In the genomic region with DNA sequence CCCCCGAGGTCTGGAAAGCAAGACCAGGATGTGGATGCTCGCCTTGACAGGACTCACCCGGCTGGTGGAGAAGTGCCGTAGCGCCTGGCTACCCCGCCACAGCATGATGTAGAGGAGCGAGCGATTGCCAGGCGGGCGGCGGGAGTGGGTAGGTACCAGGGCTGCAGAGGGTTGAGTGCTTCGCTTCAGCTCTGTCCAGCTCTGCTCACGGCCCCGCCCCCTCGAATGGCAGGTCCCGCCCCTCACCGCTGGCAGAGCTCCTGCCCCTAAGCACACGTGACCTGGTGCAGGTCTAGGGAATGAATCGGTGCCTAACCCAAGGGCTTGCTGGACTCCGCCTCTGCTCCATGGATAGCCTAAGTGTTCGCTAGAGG, we compare ENCODE assay signal across 8 mouse cellular contexts. TPM values are rescaled to one million over a fixed set of nuclear protein-coding genes. Genes with fewer than 3 reads are reported as not detected.
A peak's percentile ranks its signal among the peaks of the same experiment; 100 is the strongest.
DNase-seq lines count a peak whose midpoint lies in the region; ATAC-seq and TF ChIP-seq lines count a peak whose summit lies in the region.

TSS of gene Aldh1l2 (minus strand) at position 231 of the 374 bp plus-strand sequence.

- no peaks in the 10 kb centered on the region for H3K9me3 ChIP-seq in MEL (replicated peaks; ENCODE audit: insufficient read depth, low read length)
- no peaks in the 10 kb centered on the region for H3K9me3 ChIP-seq in forebrain, embryonic 16.5 days (ENCODE audit: control insufficient read depth, low read length)
- no peaks in the 10 kb centered on the region for H3K9me3 ChIP-seq in lung, embryonic 14.5 days (ENCODE audit: low read depth, low read length)

- peak within 1 kb of the TSS; percentile 6; the same call in 1 of the 2 replicates for H3K27ac ChIP-seq in MEL (ENCODE audit: control insufficient read depth, low read depth, low read length)
- H3K27ac ChIP-seq in cerebellum, adult 2 months (ENCODE audit: insufficient read depth, low read length) = peak within 1 kb of the TSS; percentile 11; the same call in 1 of the 2 replicates
- H3K27ac ChIP-seq in forebrain, embryonic 16.5 days (ENCODE audit: low read length) = peak within 1 kb of the TSS; percentile 54
- no peak within 1 kb of the TSS for H3K27ac ChIP-seq in lung, embryonic 14.5 days (ENCODE audit: low read depth)

- peak; percentile 96 for ATAC-seq in forebrain, embryonic 16.5 days
- ATAC-seq in lung, embryonic 14.5 days (ENCODE audit: insufficient read depth) = peak; percentile 93

- TF ChIP-seq POLR2A in MEL (IDR thresholded peaks at IDR 0.05; ENCODE audit: control insufficient read depth in 1 of 2, insufficient read depth in 1 of 2, low read depth in 1 of 2, low read length in 2 of 2, poor library complexity in 1 of 2) = no peak; a peak in 1 of 4 replicates
- TF ChIP-seq POLR2A in cerebellum, adult 2 months (IDR thresholded peaks at IDR 0.05; ENCODE audit: borderline replicate concordance, insufficient read depth, low read length) = no peak

- peaks cover 0 to 9% of the 10 kb centered on the region in 2 experiments; a peak in 2 of 4 replicates for H3K36me3 ChIP-seq in MEL (ENCODE audit: control insufficient read depth in 1 of 2, insufficient read depth in 2 of 2, low read length in 2 of 2)
- H3K36me3 ChIP-seq in forebrain, embryonic 16.5 days (ENCODE audit: control insufficient read depth, insufficient read depth) = no peaks in the 10 kb centered on the region
- H3K36me3 ChIP-seq in lung, embryonic 14.5 days (ENCODE audit: insufficient read depth) = no peaks in the 10 kb centered on the region

- no peaks in the 10 kb centered on the region for H3K79me2 ChIP-seq in MEL (ENCODE audit: control insufficient read depth, insufficient read depth, low read length, poor library complexity)

- peak within 1 kb of the TSS; percentile 57 for H3K4me2 ChIP-seq in forebrain, embryonic 16.5 days (ENCODE audit: low read length)
- H3K4me2 ChIP-seq in lung, embryonic 14.5 days = peak within 1 kb of the TSS; percentile 94

- peaks cover 2 to 14% of the 10 kb centered on the region in 2 experiments; a peak in 3 of 4 replicates for H3K4me1 ChIP-seq in MEL (ENCODE audit: control insufficient read depth in 1 of 2, insufficient read depth in 2 of 2, low read length in 2 of 2)
- H3K4me1 ChIP-seq in cerebellum, adult 2 months (ENCODE audit: control insufficient read depth, insufficient read depth, low read length) = no peaks in the 10 kb centered on the region
- peaks cover 6% of the 10 kb centered on the region for H3K4me1 ChIP-seq in forebrain, embryonic 16.5 days (replicated peaks; ENCODE audit: control insufficient read depth, insufficient read depth, low read length)
- H3K4me1 ChIP-seq in lung, embryonic 14.5 days (ENCODE audit: insufficient read depth) = no peaks in the 10 kb centered on the region

- no peak for TF ChIP-seq CTCF in MEL (IDR thresholded peaks at IDR 0.05 in 2 of 3, conservative IDR thresholded peaks at IDR 0.05 in 1 of 3; ENCODE audit: control insufficient read depth in 1 of 3, insufficient read depth in 1 of 3, low read depth in 2 of 3, low read length in 3 of 3, poor library complexity in 1 of 3, severe bottlenecking in 1 of 3)
- no peak for TF ChIP-seq CTCF in cerebellum, adult 2 months (IDR thresholded peaks at IDR 0.05; ENCODE audit: borderline replicate concordance, insufficient read depth, low read depth, low read length)
- TF ChIP-seq CTCF in lung, embryonic 14.5 days (IDR thresholded peaks at IDR 0.05; ENCODE audit: low read depth) = no peak

- DNase-seq in MEL (ENCODE audit: low read depth, low spot score) = peak; percentile 84
- DNase-seq in cerebellum, adult 2 months = peak; percentile 81 to 86
- DNase-seq in heart, postnatal 36 days = peak; percentile 68 to 71
- peak; percentile 15 to 42 for DNase-seq in layer of hippocampus, adult 18-20 months (ENCODE audit: low spot score in 2 of 2)
- DNase-seq in lung, embryonic 14.5 days = peak; percentile 80
- peak; percentile 61 for DNase-seq in ovary, adult 18-20 months (ENCODE audit: low spot score)
- peak; percentile 7 to 21 for DNase-seq in thymus, postnatal 10 days (ENCODE audit: low spot score in 2 of 2)

- TF ChIP-seq EP300 in MEL (IDR thresholded peaks at IDR 0.05; ENCODE audit: low read depth in 1 of 2, low read length in 2 of 2) = no peak

- no peak for TF ChIP-seq RAD21 in MEL (IDR thresholded peaks at IDR 0.05; ENCODE audit: low read depth, low read length)

- no peaks in the 10 kb centered on the region for H3K27me3 ChIP-seq in MEL (ENCODE audit: control insufficient read depth in 1 of 2, insufficient read depth in 2 of 2, low read length in 2 of 2)
- no peaks in the 10 kb centered on the region for H3K27me3 ChIP-seq in cerebellum, adult 2 months (ENCODE audit: control insufficient read depth, insufficient read depth, low read length)
- no peaks in the 10 kb centered on the region for H3K27me3 ChIP-seq in forebrain, embryonic 16.5 days (replicated peaks; ENCODE audit: control insufficient read depth, insufficient read depth, low read length)
- H3K27me3 ChIP-seq in lung, embryonic 14.5 days (ENCODE audit: insufficient read depth, low read length) = no peaks in the 10 kb centered on the region

- under 1% methylated on average over 21 of the region's 21 CpGs for WGBS in cerebellum, adult 2 months
- WGBS in forebrain, embryonic 16.5 days = 2% methylated on average over 19 of the region's 21 CpGs
- whole genome bisulfite sequencing in lung, embryonic 14.5 days = under 1% methylated on average over 21 of the region's 21 CpGs

- peak within 1 kb of the TSS; percentile 71 to 90 for H3K4me3 ChIP-seq in MEL (ENCODE audit: control insufficient read depth in 1 of 2, insufficient read depth in 1 of 2, low read depth in 2 of 2, low read length in 2 of 2)
- H3K4me3 ChIP-seq in cerebellum, adult 2 months (replicated peaks; ENCODE audit: insufficient read depth, low read depth, low read length) = peak within 1 kb of the TSS; percentile 84
- peak within 1 kb of the TSS; percentile 55 for H3K4me3 ChIP-seq in forebrain, embryonic 16.5 days (replicated peaks; ENCODE audit: low read length)
- H3K4me3 ChIP-seq in lung, embryonic 14.5 days (ENCODE audit: low read depth, low read length) = peak within 1 kb of the TSS; percentile 43

- intact Hi-C loops in heart, postnatal 36 days (cut with DNase I) = no loop called here

- peak within 1 kb of the TSS; percentile 69 for H3K9ac ChIP-seq in MEL (ENCODE audit: control insufficient read depth, low read depth, low read length, poor library complexity, severe bottlenecking)
- H3K9ac ChIP-seq in forebrain, embryonic 16.5 days (replicated peaks; ENCODE audit: low read depth, low read length) = peak within 1 kb of the TSS; percentile 76
- H3K9ac ChIP-seq in lung, embryonic 14.5 days = peak within 1 kb of the TSS; percentile 47

TF ChIP-seq in MEL, 35 proteins besides CTCF, POLR2A, EP300 and RAD21:
- TF ChIP-seq USF2 (IDR thresholded peaks at IDR 0.05; ENCODE audit: borderline replicate concordance in 1 of 2, insufficient read depth in 1 of 2, low read depth in 1 of 2, low read length in 2 of 2) (peak; percentile 27 to 82; a peak in 3 of 4 replicates), BHLHE40 (IDR thresholded peaks at IDR 0.05; ENCODE audit: borderline replicate concordance, low read depth, low read length) (peak; percentile 54; the same call in 1 of the 2 replicates), HCFC1 (IDR thresholded peaks at IDR 0.05; ENCODE audit: low read depth, low read length) (no peak), MEF2A (IDR thresholded peaks at IDR 0.05; ENCODE audit: extremely low read depth, insufficient replicate concordance, low read depth, low read length, poor library complexity, severe bottlenecking) (no peak), CHD2 (IDR thresholded peaks at IDR 0.05; ENCODE audit: low read length) (no peak), TBP (IDR thresholded peaks at IDR 0.05; ENCODE audit: low read depth, low read length) (no peak), ELF1 (IDR thresholded peaks at IDR 0.05; ENCODE audit: low read depth, low read length) (no peak), USF1 (IDR thresholded peaks at IDR 0.05; ENCODE audit: low read depth, low read length) (peak; percentile 97), ETS1 (IDR thresholded peaks at IDR 0.05; ENCODE audit: low read depth, low read length) (no peak), MXI1 (IDR thresholded peaks at IDR 0.05; ENCODE audit: low read depth, low read length) (peak; percentile 55), MAZ (IDR thresholded peaks at IDR 0.05; ENCODE audit: low read depth, low read length) (peak; percentile 65; the same call in 1 of the 2 replicates), UBTF (IDR thresholded peaks at IDR 0.05; ENCODE audit: borderline replicate concordance, insufficient read depth, low read depth, low read length) (no peak), NRF1 (IDR thresholded peaks at IDR 0.05; ENCODE audit: insufficient read depth, low read depth, low read length, poor library complexity, severe bottlenecking) (no peak), MYC (IDR thresholded peaks at IDR 0.05; ENCODE audit: low read depth, low read length) (no peak), E2F4 (IDR thresholded peaks at IDR 0.05; ENCODE audit: borderline replicate concordance, low read depth, low read length) (no peak), ZKSCAN1 (IDR thresholded peaks at IDR 0.05; ENCODE audit: low read depth, low read length) (no peak), ZNF384 (IDR thresholded peaks at IDR 0.05; ENCODE audit: low read depth, low read length) (no peak), TAL1 (IDR thresholded peaks at IDR 0.05; ENCODE audit: low read length) (no peak), SIN3A (IDR thresholded peaks at IDR 0.05; ENCODE audit: low read length) (no peak), KAT2A (conservative IDR thresholded peaks at IDR 0.05; ENCODE audit: low read depth, low read length) (no peak), MAX (IDR thresholded peaks at IDR 0.05; ENCODE audit: low read length) (peak; percentile 83), SMC3 (IDR thresholded peaks at IDR 0.05; ENCODE audit: low read depth, low read length) (no peak), POLR2AphosphoS5 (IDR thresholded peaks at IDR 0.05; ENCODE audit: borderline replicate concordance, low read depth, low read length) (no peak), NELFE (IDR thresholded peaks at IDR 0.05; ENCODE audit: low read depth, low read length) (no peak), ZC3H11A (IDR thresholded peaks at IDR 0.05; ENCODE audit: low read depth, low read length) (no peak)

RNA-seq across cellular contexts. Expression of gene Aldh1l2, which starts in this region (rescaled TPM):
- 1.0 and 4.8 TPM in 2 replicates for total RNA-seq in MEL (2012; rRNA removed)
- polyA plus RNA-seq in MEL (2012; ENCODE audit: insufficient read depth in 1 of 2, insufficient read length in 2 of 2, low read depth in 1 of 2, low replicate concordance in 2 of 2, missing spikeins in 1 of 2) = 10 to 100 TPM in 1 of 2 experiments, 1 to 10 TPM in 1; 6.7 to 24.0 TPM
- 8.9 and 9.1 TPM in 2 replicates for polyA plus RNA-seq in cerebellum, adult 2 months (2012; rRNA removed)
- polyA plus RNA-seq in forebrain, embryonic 16.5 days (2015; fragmentation: Nextera tagmentation; extraction: Ambion mirVana) = 23.7 and 23.9 TPM in 2 replicates
- total RNA-seq in heart, postnatal 36 days (2021) = 10 to 100 TPM; 14.1 to 14.2 TPM
- total RNA-seq in layer of hippocampus, adult 18-20 months (2021) = 1 to 10 TPM; 1.6 to 1.9 TPM
- polyA plus RNA-seq in lung, embryonic 14.5 days (2014; fragmentation: Nextera tagmentation; extraction: Ambion mirVana) = 1.9 and 2.5 TPM in 2 replicates

Comparison
In these comparisons a context has a peak if more than half of its experiments do, and no peak if none do; other contexts are left out.
1. DNase-seq: peak in every context shown above with its lines; median percentile 84 in MEL; 84 in cerebellum, adult 2 months; 80 in lung, embryonic 14.5 days; 70 in heart, postnatal 36 days; 61 in ovary, adult 18-20 months; 28 in layer of hippocampus, adult 18-20 months; 14 in thymus, postnatal 10 days.